Mouse (Mus musculus): Measurements from ENCODE around the gene Olfr873.
"Not testable (repeated sequence)": the region's sequence is repeated elsewhere in the genome, so short reads cannot be mapped to it uniquely, and the experiment has no call there.

Olfr873 gene

GRCm38 (mm10) chr9:20298232-20298631, at the start of gene Olfr873:
Gene Olfr873 (plus strand): TSS chr9:20298532.
- no peak for DNase-seq (ENCODE audit: low spot score)

GRCm38 (mm10) chr9:20282051-20282450, 16.3 kb upstream of the Olfr873 start, which contains the start of gene Olfr39:
Gene Olfr39 (plus strand): TSS chr9:20282351.
- no peak for DNase-seq (ENCODE audit: low spot score)

DNA sequence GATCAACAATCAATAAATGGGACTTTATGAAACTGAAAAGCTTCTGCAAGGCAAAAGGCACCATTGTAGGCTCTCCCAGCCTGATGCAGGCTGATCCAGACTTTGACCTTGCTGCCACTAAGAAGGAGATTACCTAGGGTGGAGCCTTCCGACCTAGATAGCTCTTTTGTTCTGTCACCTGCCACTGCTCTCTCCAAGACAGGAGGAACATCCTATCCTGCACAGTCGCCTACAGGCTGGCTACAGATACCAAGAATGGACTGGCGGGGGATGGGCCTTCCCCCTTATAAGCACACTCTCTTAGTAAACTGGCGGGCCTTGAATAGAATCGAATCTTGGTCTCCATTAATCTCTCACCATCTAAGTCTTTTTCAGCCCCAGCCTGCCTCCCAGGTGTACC, 2.8 kb upstream of the Olfr873 start:
- not testable (repeated sequence) for DNase-seq (ENCODE audit: low spot score)

GRCm38 (mm10) chr9:20335994-20336393, 37.7 kb downstream of the Olfr873 start, which contains the start of gene Olfr18:
Gene Olfr18 (minus strand): TSS chr9:20336094.
- DNase-seq (ENCODE audit: low spot score): no peak

- no peak for DNase-seq (ENCODE audit: low spot score)
These were observed 50.2 kb downstream of the Olfr873 start for GRCm38 (mm10) chr9:20348501-20348900.

Measured in retina, embryonic 14.5 days (tissue).